Mouse (Mus musculus) embryonic facial prominence, embryonic 11.5 days (tissue): ENCODE results near the gene Rspo4. TPM values are rescaled to one million over a fixed set of nuclear protein-coding genes. Genes with fewer than 3 reads are reported as not detected.

ENCODE experiments used
- ATAC-seq: fragments of 200-750 bp; cut with Nextera tagmentation; replicated peaks from 2 replicates; pipeline ENCODE4 v1.8.0; 2017; ENCODE audit warnings: low read depth; ENCODE audit not compliant: insufficient number of reproducible peaks, low FRiP score, low TSS enrichment
- DNase-seq: peaks from one replicate; pipeline ENCODE4 v3.0.0-alpha.2; 2015; ENCODE audit warnings: low spot score
- H3K27ac ChIP-seq: fragments of 300-500 bp; sonication (generic); replicated peaks from 2 replicates; pipeline ENCODE4 v1.5.1; 2014; ENCODE audit warnings: mild to moderate bottlenecking, low read depth, low read length, control low read depth
- H3K27me3 ChIP-seq: fragments of 300-500 bp; sonication (generic); 2 replicates; pipeline ENCODE4 v1.6.1; 2014; ENCODE audit warnings: mild to moderate bottlenecking, low read length, moderate library complexity, mixed read lengths; ENCODE audit not compliant: control insufficient read depth, insufficient read depth
- H3K36me3 ChIP-seq: fragments of 300-500 bp; sonication (generic); replicated peaks from 2 replicates; pipeline ENCODE4 v1.6.1; 2014; ENCODE audit warnings: low read depth, mild to moderate bottlenecking, low read length, moderate library complexity, mixed read lengths; ENCODE audit not compliant: control insufficient read depth, insufficient read depth
- H3K4me1 ChIP-seq: fragments of 300-500 bp; sonication (generic); 2 replicates; pipeline ENCODE4 v1.6.1; 2014; ENCODE audit warnings: low read length, mixed read lengths; ENCODE audit not compliant: control insufficient read depth, insufficient read depth
- H3K4me2 ChIP-seq: fragments of 300-500 bp; sonication (generic); 2 replicates; pipeline ENCODE4 v1.6.1; 2014; ENCODE audit warnings: low read depth, mild to moderate bottlenecking, control low read depth, low read length, moderate library complexity
- H3K4me3 ChIP-seq: fragments of 300-500 bp; sonication (generic); 2 replicates; pipeline ENCODE4 v1.5.1; 2014; ENCODE audit warnings: low read depth, low read length, control low read depth
- H3K9ac ChIP-seq: fragments of 300-500 bp; sonication (generic); replicated peaks from 2 replicates; pipeline ENCODE4 v1.6.1; 2014; ENCODE audit warnings: mild to moderate bottlenecking, control low read depth, low read length
- H3K9me3 ChIP-seq: fragments of 300-500 bp; sonication (generic); replicated peaks from 2 replicates; pipeline ENCODE4 v1.6.1; 2016; ENCODE audit warnings: mild to moderate bottlenecking, low read length, inconsistent platforms, mixed read lengths; ENCODE audit not compliant: control insufficient read depth
- WGBS: fragments of 180-500 bp; shearing (Covaris S2); extraction: QIAGEN DNeasy Blood & Tissue Kit; methylation state at CpG from one replicate; pipeline ENCODE4 v1.1.7; 2014; 5-methylcytosine and 5-hydroxymethylcytosine counted together
- polyA plus RNA-seq: library from polyadenylated mRNA; unstranded; fragments of >200 nt; fragmentation: Nextera tagmentation; extraction: Ambion mirVana; gene quantifications from 2 replicates; pipeline ENCODE4 v1.2.1, GENCODE M21; 2014

Gene Rspo4
- 0.36 and 0.71 TPM in 2 replicates for polyA plus RNA-seq

- DNase-seq (peak; percentile 54), ATAC-seq (no peak; the same call in 1 of the 2 replicates)
- Histone ChIP-seq H3K9me3 (no peaks in the 10 kb centered on the region), H3K9ac (peak within 1 kb of the TSS; percentile 54), H3K4me1 (no peaks in the 10 kb centered on the region), H3K4me3 (peak within 1 kb of the TSS; percentile 37), H3K36me3 (no peaks in the 10 kb centered on the region), H3K27ac (no peak within 1 kb of the TSS), H3K4me2 (peak within 1 kb of the TSS; percentile 78), H3K27me3 (peaks cover 22% of the 10 kb centered on the region)
- under 1% methylated on average over 48 of the region's 50 CpGs for WGBS
Observed at GRCm38 (mm10) chr2:151842648-151843226, at the start of gene Rspo4. Gene Rspo4 (plus strand): TSS chr2:151842927.

GRCm38 (mm10) chr2:151815586-151815985, 27.1 kb upstream of the Rspo4 start:
- no peaks in the 10 kb centered on the region for H3K36me3 ChIP-seq
- no peak overlapping the region for H3K9ac ChIP-seq
- no peak overlapping the region for H3K27ac ChIP-seq
- H3K9me3 ChIP-seq = no peaks in the 10 kb centered on the region
- no peaks in the 10 kb centered on the region for H3K27me3 ChIP-seq
- H3K4me1 ChIP-seq = no peaks in the 10 kb centered on the region
- 79% methylated on average over 4 of the region's 4 CpGs for WGBS
- DNase-seq = no peak
- H3K4me2 ChIP-seq = no peak overlapping the region
- no peak overlapping the region for H3K4me3 ChIP-seq
- ATAC-seq = no peak

- H3K4me3 ChIP-seq = no peak overlapping the region
- no peaks in the 10 kb centered on the region for H3K4me1 ChIP-seq
- H3K36me3 ChIP-seq = no peaks in the 10 kb centered on the region
- no peak overlapping the region for H3K9ac ChIP-seq
- DNase-seq (peak; percentile 50), ATAC-seq (no peak)
- no peak overlapping the region for H3K4me2 ChIP-seq
- no peaks in the 10 kb centered on the region for H3K9me3 ChIP-seq
- H3K27ac ChIP-seq = no peak overlapping the region
- WGBS = 54% methylated on average over 5 of the region's 5 CpGs
- no peaks in the 10 kb centered on the region for H3K27me3 ChIP-seq
Observed at GRCm38 (mm10) chr2:151862257-151862810, 19.6 kb downstream of the Rspo4 start.

GRCm38 (mm10) chr2:151864941-151865340, 22.2 kb downstream of the Rspo4 start:
- DNase-seq (no peak), ATAC-seq (no peak)
- no peaks in the 10 kb centered on the region for H3K27me3 ChIP-seq
- no peaks in the 10 kb centered on the region for H3K4me1 ChIP-seq
- H3K4me3 ChIP-seq = no peak overlapping the region
- no peak overlapping the region for H3K27ac ChIP-seq
- H3K9ac ChIP-seq = no peak overlapping the region
- no peaks in the 10 kb centered on the region for H3K9me3 ChIP-seq
- no peak overlapping the region for H3K4me2 ChIP-seq
- WGBS = 90% methylated on average over 6 of the region's 6 CpGs
- no peaks in the 10 kb centered on the region for H3K36me3 ChIP-seq

- Histone ChIP-seq H3K9ac (no peak overlapping the region), H3K36me3 (no peaks in the 10 kb centered on the region), H3K27me3 (no peaks in the 10 kb centered on the region), H3K4me3 (no peak overlapping the region), H3K9me3 (no peaks in the 10 kb centered on the region), H3K4me2 (no peak overlapping the region), H3K4me1 (no peaks in the 10 kb centered on the region), H3K27ac (no peak overlapping the region)
- WGBS = 38% methylated on average over 4 of the region's 4 CpGs
- ATAC-seq = peak; percentile 80
- DNase-seq = peak; percentile 76
Observed at GRCm38 (mm10) chr2:151866487-151866886, 23.8 kb downstream of the Rspo4 start.

GRCm38 (mm10) chr2:151868196-151868595, 25.5 kb downstream of the Rspo4 start:
- H3K9ac ChIP-seq = no peak overlapping the region
- no peak for DNase-seq
- no peak overlapping the region for H3K4me3 ChIP-seq
- WGBS = 82% methylated on average over 8 of the region's 8 CpGs
- no peak for ATAC-seq
- H3K27me3 ChIP-seq = no peaks in the 10 kb centered on the region
- no peak overlapping the region for H3K4me2 ChIP-seq
- H3K36me3 ChIP-seq = no peaks in the 10 kb centered on the region
- no peaks in the 10 kb centered on the region for H3K4me1 ChIP-seq
- H3K9me3 ChIP-seq = no peaks in the 10 kb centered on the region
- no peak overlapping the region for H3K27ac ChIP-seq

GRCm38 (mm10) chr2:151874551-151874950, 31.8 kb downstream of the Rspo4 start:
- Histone ChIP-seq H3K9ac (no peak overlapping the region), H3K36me3 (no peaks in the 10 kb centered on the region), H3K27ac (no peak overlapping the region), H3K4me3 (no peak overlapping the region), H3K4me2 (no peak overlapping the region), H3K4me1 (no peaks in the 10 kb centered on the region), H3K27me3 (no peaks in the 10 kb centered on the region), H3K9me3 (no peaks in the 10 kb centered on the region)
- DNase-seq (peak; percentile 51), ATAC-seq (no peak)

- H3K9me3 ChIP-seq = no peaks in the 10 kb centered on the region
- H3K4me3 ChIP-seq = no peak overlapping the region
- H3K4me2 ChIP-seq = no peak overlapping the region
- no peaks in the 10 kb centered on the region for H3K36me3 ChIP-seq
- DNase-seq (peak; percentile 73), ATAC-seq (peak; percentile 59)
- H3K27me3 ChIP-seq = no peaks in the 10 kb centered on the region
- no peaks in the 10 kb centered on the region for H3K4me1 ChIP-seq
- H3K9ac ChIP-seq = no peak overlapping the region
- no peak overlapping the region for H3K27ac ChIP-seq
- WGBS = 14% methylated on average over 8 of the region's 8 CpGs
Observed at GRCm38 (mm10) chr2:151876012-151876485, 33.3 kb downstream of the Rspo4 start.
